Mouse (Mus musculus) cerebellum, adult 8-10 months (tissue): Measurements from ENCODE around the gene Atp11a.
A peak's percentile ranks its signal among the peaks of the same experiment; 100 is the strongest.

Experiments used
- DNase-seq: peaks from one replicate; pipeline ENCODE4 v3.0.0; 2022

The Atp11a gene

GRCm38 (mm10) chr8:12756391-12757157 lies at the start of gene Atp11a:
Gene Atp11a, plus strand, starts transcription at chr8:12757014.
- DNase-seq, result peak; percentile 66

- no peak for DNase-seq
These were observed 45.2 kb upstream of the Atp11a start for GRCm38 (mm10) chr8:12711623-12712022.

GRCm38 (mm10) chr8:12715861-12716585 lies 40.8 kb upstream of the Atp11a start:
- no peak for DNase-seq

- no peak for DNase-seq
These were observed 37.7 kb upstream of the Atp11a start for GRCm38 (mm10) chr8:12719091-12719490.

- DNase-seq, result no peak
These were observed 28.2 kb upstream of the Atp11a start for GRCm38 (mm10) chr8:12728644-12729043.

GRCm38 (mm10) chr8:12730780-12731179 lies 26.0 kb upstream of the Atp11a start:
- DNase-seq, result no peak

GRCm38 (mm10) chr8:12732431-12732830 lies 24.4 kb upstream of the Atp11a start:
- DNase-seq, result no peak

- no peak for DNase-seq
These were observed 17.7 kb upstream of the Atp11a start for GRCm38 (mm10) chr8:12739113-12739512.

GRCm38 (mm10) chr8:12743390-12743789 lies 13.4 kb upstream of the Atp11a start:
- DNase-seq, result no peak

GRCm38 (mm10) chr8:12748183-12748582 lies 8.6 kb upstream of the Atp11a start:
- DNase-seq, result no peak

GRCm38 (mm10) chr8:12749116-12749515 lies 7.7 kb upstream of the Atp11a start:
- no peak for DNase-seq

- no peak for DNase-seq
These were observed 3.8 kb upstream of the Atp11a start for GRCm38 (mm10) chr8:12753054-12753453.

GRCm38 (mm10) chr8:12754115-12754514 lies 2.7 kb upstream of the Atp11a start:
- no peak for DNase-seq

GRCm38 (mm10) chr8:12755312-12755711 lies 1.5 kb upstream of the Atp11a start:
- DNase-seq, result no peak

GRCm38 (mm10) chr8:12755826-12756225 lies 988 bp upstream of the Atp11a start:
- no peak for DNase-seq

- DNase-seq, result peak; percentile 55
These were observed 572 bp downstream of the Atp11a start for GRCm38 (mm10) chr8:12757231-12757940.

GRCm38 (mm10) chr8:12759963-12760362 lies 3.1 kb downstream of the Atp11a start:
- no peak for DNase-seq

GRCm38 (mm10) chr8:12761873-12762272 lies 5.1 kb downstream of the Atp11a start:
- no peak for DNase-seq

GRCm38 (mm10) chr8:12763565-12764108 lies 6.8 kb downstream of the Atp11a start:
- no peak for DNase-seq

- DNase-seq, result no peak
These were observed 8.2 kb downstream of the Atp11a start for GRCm38 (mm10) chr8:12764971-12765370.

- DNase-seq, result no peak
These were observed 10.4 kb downstream of the Atp11a start for GRCm38 (mm10) chr8:12767176-12767575.

- DNase-seq, result no peak
These were observed 11.9 kb downstream of the Atp11a start for GRCm38 (mm10) chr8:12768747-12769146.

- DNase-seq, result no peak
These were observed 12.5 kb downstream of the Atp11a start for GRCm38 (mm10) chr8:12769296-12769695.
